Mouse (Mus musculus) kidney, adult 18-20 months (tissue): ENCODE data around the gene Traf2.
A peak's percentile ranks its signal among the peaks of the same experiment; 100 is the strongest.

Source experiments
- DNase-seq: peaks from one replicate; pipeline ENCODE4 v3.0.0; 2021

Gene Traf2

GRCm38 (mm10) chr2:25546811-25547491, at the start of gene Traf2:
Gene Traf2, minus strand, starts transcription at chr2:25546940.
- peak; percentile 99 for DNase-seq

GRCm38 (mm10) chr2:25591863-25592262, 45.1 kb upstream of the Traf2 start:
- DNase-seq: peak; percentile 43

- no peak for DNase-seq
Observed at GRCm38 (mm10) chr2:25588227-25588907, 41.6 kb upstream of the Traf2 start.

- DNase-seq: no peak
Observed at GRCm38 (mm10) chr2:25587290-25587689, 40.5 kb upstream of the Traf2 start.

GRCm38 (mm10) chr2:25585601-25586000, 38.9 kb upstream of the Traf2 start:
- DNase-seq: no peak

GRCm38 (mm10) chr2:25584856-25585255, 38.1 kb upstream of the Traf2 start:
- no peak for DNase-seq

- DNase-seq: no peak
Observed at GRCm38 (mm10) chr2:25584152-25584551, 37.4 kb upstream of the Traf2 start.

GRCm38 (mm10) chr2:25583571-25583970, 36.8 kb upstream of the Traf2 start:
- no peak for DNase-seq

- DNase-seq: no peak
Observed at GRCm38 (mm10) chr2:25583120-25583481, 36.4 kb upstream of the Traf2 start.

- DNase-seq: no peak
Observed at GRCm38 (mm10) chr2:25582466-25583119, 35.9 kb upstream of the Traf2 start.

GRCm38 (mm10) chr2:25581901-25582301, 35.2 kb upstream of the Traf2 start:
- no peak for DNase-seq

- peak; percentile 62 for DNase-seq
Observed at GRCm38 (mm10) chr2:25581294-25581864, 34.6 kb upstream of the Traf2 start, which contains the start of gene Ajm1. Gene Ajm1, minus strand, starts transcription at chr2:25581757.

GRCm38 (mm10) chr2:25580621-25581101, 33.9 kb upstream of the Traf2 start:
- DNase-seq: no peak

GRCm38 (mm10) chr2:25579737-25580460, 33.2 kb upstream of the Traf2 start:
- DNase-seq: peak; percentile 65

- DNase-seq: no peak
Observed at GRCm38 (mm10) chr2:25578796-25579736, 32.3 kb upstream of the Traf2 start.

- DNase-seq: peak; percentile 27
Observed at GRCm38 (mm10) chr2:25577951-25578795, 31.4 kb upstream of the Traf2 start.

GRCm38 (mm10) chr2:25576965-25577891, 30.5 kb upstream of the Traf2 start:
- no peak for DNase-seq

GRCm38 (mm10) chr2:25576028-25576850, 29.5 kb upstream of the Traf2 start:
- DNase-seq: no peak
